Mouse (Mus musculus) CH12.LX (cell line): ENCODE results near the gene Ttll13. TPM values are rescaled to one million over a fixed set of nuclear protein-coding genes. Genes with fewer than 3 reads are reported as not detected.
A peak's percentile ranks its signal among the peaks of the same experiment; 100 is the strongest.

Experiments
- DNase-seq: peaks from one replicate; pipeline ENCODE4 v3.0.0-alpha.2; 2013; ENCODE audit errors: extremely low read depth
- H3K27ac ChIP-seq: 2 replicates; pipeline ENCODE4 v1.5.1; 2012; ENCODE audit warnings: low read depth, mild to moderate bottlenecking, control low read depth, moderate library complexity; ENCODE audit not compliant: insufficient read depth
- H3K27me3 ChIP-seq: replicated peaks from 2 replicates; pipeline ENCODE3; 2012; ENCODE audit warnings: inconsistent platforms
- H3K36me3 ChIP-seq, 2 experiments: replicated peaks in 1 of 2; 2 replicates each; pipeline versions ENCODE3 to v1.6.1; 2012; ENCODE audit warnings: inconsistent platforms in 1 of 2, low read length in 1 of 2, mild to moderate bottlenecking in 1 of 2, mixed read lengths in 1 of 2, moderate library complexity in 1 of 2; ENCODE audit not compliant: control insufficient read depth in 1 of 2, insufficient read depth in 1 of 2
- H3K4me1 ChIP-seq, 2 experiments: 2 replicates each; pipeline ENCODE4 v1.6.1; 2012; ENCODE audit warnings: inconsistent platforms in 1 of 2, moderate library complexity in 1 of 2; ENCODE audit not compliant: insufficient read depth in 2 of 2, control insufficient read depth in 1 of 2
- H3K4me2 ChIP-seq: 2 replicates; pipeline ENCODE4 v1.6.1; 2012; ENCODE audit warnings: low read depth, mild to moderate bottlenecking, control low read depth; ENCODE audit not compliant: poor library complexity, insufficient read depth, severe bottlenecking
- H3K4me3 ChIP-seq, 3 experiments: fragments of 150-350 bp in 1 of 3; sonication (generic) in 1 of 3; replicated peaks in 1 of 3; 2 replicates each; pipeline versions ENCODE3 to v1.5.1; 2011 to 2012; ENCODE audit warnings: low read depth in 2 of 3, low read length in 2 of 3, mild to moderate bottlenecking in 2 of 3, moderate library complexity in 2 of 3, control low read depth in 1 of 3, improper control_type of control experiment in 1 of 3, inconsistent platforms in 1 of 3, mixed read lengths in 1 of 3; ENCODE audit not compliant: poor library complexity in 1 of 3
- H3K79me2 ChIP-seq: replicated peaks from 2 replicates; pipeline ENCODE4 v1.6.1; 2012; ENCODE audit warnings: mild to moderate bottlenecking, moderate library complexity; ENCODE audit not compliant: control insufficient read depth, poor library complexity, insufficient read depth, severe bottlenecking; ENCODE audit errors: extremely low read depth
- H3K9ac ChIP-seq: 2 replicates; pipeline ENCODE4 v1.6.1; 2012; ENCODE audit warnings: low read depth, mild to moderate bottlenecking, control low read depth, moderate library complexity; ENCODE audit not compliant: insufficient read depth
- H3K9me3 ChIP-seq: replicated peaks from 2 replicates; pipeline ENCODE3; 2012; ENCODE audit warnings: low read length, inconsistent platforms, mixed read lengths
- CHD2 ChIP-seq: IDR thresholded peaks from 2 replicates; pipeline ENCODE4 v1.6.1; 2011; ENCODE audit warnings: low read length, improper control_type of control experiment
- CTCF ChIP-seq, 2 experiments: IDR thresholded peaks in 1 of 2; conservative IDR thresholded peaks in 1 of 2; 2 replicates each; pipeline ENCODE4 v1.5.1; 2011 to 2012; ENCODE audit warnings: low read depth in 2 of 2, low read length in 2 of 2, improper control_type of control experiment in 1 of 2, inconsistent platforms in 1 of 2, mild to moderate bottlenecking in 1 of 2, moderate library complexity in 1 of 2
- HCFC1 ChIP-seq: IDR thresholded peaks from 2 replicates; pipeline ENCODE4 v1.6.1; 2012; ENCODE audit warnings: low read depth, mild to moderate bottlenecking, inconsistent platforms, low read length, improper control_type of control experiment
- IRF4 ChIP-seq: IDR thresholded peaks from 2 replicates; pipeline ENCODE4 v1.6.1; 2014; ENCODE audit warnings: low read depth, mild to moderate bottlenecking, inconsistent platforms, low read length, improper control_type of control experiment
- JUN ChIP-seq: IDR thresholded peaks from 2 replicates; pipeline ENCODE4 v1.6.1; 2011; ENCODE audit warnings: low read depth, mild to moderate bottlenecking, low read length, improper control_type of control experiment, moderate library complexity; ENCODE audit not compliant: insufficient read depth
- MAFK ChIP-seq: IDR thresholded peaks from 2 replicates; pipeline ENCODE4 v1.6.1; 2011; ENCODE audit warnings: low read length, improper control_type of control experiment; ENCODE audit not compliant: insufficient replicate concordance
- MAX ChIP-seq: IDR thresholded peaks from 2 replicates; pipeline ENCODE4 v1.6.1; 2011; ENCODE audit warnings: low read length, improper control_type of control experiment
- MXI1 ChIP-seq: IDR thresholded peaks from 2 replicates; pipeline ENCODE4 v1.6.1; 2011; ENCODE audit warnings: mild to moderate bottlenecking, low read depth, low read length, improper control_type of control experiment
- MYC ChIP-seq: IDR thresholded peaks from 2 replicates; pipeline ENCODE4 v1.6.1; 2011; ENCODE audit warnings: low read depth, mild to moderate bottlenecking, improper control_type of control experiment, low read length
- NELFE ChIP-seq: IDR thresholded peaks from 2 replicates; pipeline ENCODE4 v1.6.1; 2011; ENCODE audit warnings: low read depth, low read length, improper control_type of control experiment
- NRF1 ChIP-seq: IDR thresholded peaks from 2 replicates; pipeline ENCODE4 v1.6.1; 2014; ENCODE audit warnings: low read depth, mild to moderate bottlenecking, inconsistent platforms, low read length, improper control_type of control experiment, moderate library complexity
- POLR2A ChIP-seq: IDR thresholded peaks from 2 replicates; pipeline ENCODE4 v1.6.1; 2011; ENCODE audit warnings: low read depth, mild to moderate bottlenecking, improper control_type of control experiment, low read length
- POLR2AphosphoS2 ChIP-seq: IDR thresholded peaks from 2 replicates; pipeline ENCODE4 v1.6.1; 2011; ENCODE audit warnings: low read depth, low read length, improper control_type of control experiment
- SIN3A ChIP-seq: IDR thresholded peaks from 2 replicates; pipeline ENCODE4 v1.6.1; 2012; ENCODE audit warnings: low read length, improper control_type of control experiment, inconsistent platforms
- SMC3 ChIP-seq: IDR thresholded peaks from 2 replicates; pipeline ENCODE4 v1.6.1; 2011; ENCODE audit warnings: low read depth, low read length, improper control_type of control experiment
- TCF12 ChIP-seq: IDR thresholded peaks from 2 replicates; pipeline ENCODE4 v1.6.1; 2014; ENCODE audit warnings: low read depth, mild to moderate bottlenecking, inconsistent platforms, low read length, improper control_type of control experiment
- UBTF ChIP-seq: IDR thresholded peaks from 2 replicates; pipeline ENCODE4 v1.6.1; 2012; ENCODE audit warnings: low read depth, mild to moderate bottlenecking, inconsistent platforms, low read length, improper control_type of control experiment, moderate library complexity
- USF2 ChIP-seq: conservative IDR thresholded peaks from 2 replicates; pipeline ENCODE4 v1.6.1; 2011; ENCODE audit warnings: low read depth, low read length, improper control_type of control experiment
- dilution Hi-C: fragments of 300-500 bp; cut with MboI; formaldehyde crosslinking; loops from 2 replicates; pipeline ENCODE4 v1.14.3; 2020; ENCODE audit warnings: low sequenced_read_pairs; ENCODE audit not compliant: extremely low pct_unique_long_range_greater_than_20kb, extremely low pct_ligation_motif_present
- in situ Hi-C: fragments of 300-500 bp; cut with MboI; formaldehyde crosslinking; loops from 3 replicates; pipeline ENCODE4 v1.14.3; 2019; ENCODE audit warnings: low sequenced_read_pairs, low pct_ligation_motif_present, low pct_unique_long_range_greater_than_20kb, mixed read lengths
- polyA plus RNA-seq: library from polyadenylated mRNA; unstranded; fragments of >175 nt; gene quantifications from 2 replicates; pipeline ENCODE4 v1.2.1, GENCODE M21; 2012; ENCODE audit warnings: low read depth; ENCODE audit not compliant: insufficient read length
- total RNA-seq, 2 experiments: library from RNA; depleted of rRNA; stranded (reverse); fragments of 300-350 nt in 1 of 2; fragments of >200 nt in 1 of 2; gene quantifications; 2 replicates each; pipeline ENCODE4 v1.2.3; 2012 to 2014

The Ttll13 gene
- total and polyA plus RNA-seq, 3 experiments, result 0.59 TPM; not detected in 2

DNA sequence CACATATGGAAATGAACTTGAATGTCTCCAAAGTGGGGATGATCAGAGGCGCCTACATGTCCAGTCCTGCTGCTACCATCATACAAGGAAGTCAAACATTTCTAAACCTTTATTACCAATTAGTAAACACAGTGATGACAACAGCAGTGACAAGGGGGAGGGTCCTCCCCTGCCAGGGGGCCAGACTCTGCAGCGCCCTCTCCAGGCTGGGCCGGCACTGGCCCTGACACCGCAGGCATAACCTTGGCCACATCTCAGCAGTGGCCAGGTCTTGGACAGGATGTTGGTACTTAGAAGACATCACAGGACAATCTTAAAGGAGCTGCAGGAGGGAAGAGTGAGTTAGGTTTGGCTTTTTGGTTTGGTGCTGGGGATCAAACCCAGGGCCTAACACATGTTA is 19.1 kb upstream of the Ttll13 start:
- in situ Hi-C loops, result no loop called here
- H3K27ac ChIP-seq, result no peak overlapping the region
- no peak overlapping the region for H3K4me3 ChIP-seq
- no peaks in the 10 kb centered on the region for H3K27me3 ChIP-seq
- peaks cover 3% of the 10 kb centered on the region; the same call in 1 of the 2 replicates for H3K79me2 ChIP-seq
- H3K36me3 ChIP-seq, result peaks cover 51 to 55% of the 10 kb centered on the region in 2 experiments
- peak in 1 of 2 experiments; percentile 34; a peak in 1 of 4 replicates for TF ChIP-seq CTCF (conservative IDR thresholded peaks at IDR 0.05 in 1 of 2, IDR thresholded peaks at IDR 0.05 in 1 of 2; ENCODE audit: low read depth in 2 of 2, low read length in 2 of 2)
- TF ChIP-seq UBTF, result no peak
- TF ChIP-seq, all 38 proteins: peak for 1
- no peak for DNase-seq
- Histone ChIP-seq H3K4me2 (no peak overlapping the region), H3K9ac (no peak overlapping the region), H3K9me3 (no peaks in the 10 kb centered on the region), H3K4me1 (peaks cover 16 to 23% of the 10 kb centered on the region in 2 experiments; a peak in 3 of 4 replicates)
- dilution Hi-C loops, result no loop called here

DNA sequence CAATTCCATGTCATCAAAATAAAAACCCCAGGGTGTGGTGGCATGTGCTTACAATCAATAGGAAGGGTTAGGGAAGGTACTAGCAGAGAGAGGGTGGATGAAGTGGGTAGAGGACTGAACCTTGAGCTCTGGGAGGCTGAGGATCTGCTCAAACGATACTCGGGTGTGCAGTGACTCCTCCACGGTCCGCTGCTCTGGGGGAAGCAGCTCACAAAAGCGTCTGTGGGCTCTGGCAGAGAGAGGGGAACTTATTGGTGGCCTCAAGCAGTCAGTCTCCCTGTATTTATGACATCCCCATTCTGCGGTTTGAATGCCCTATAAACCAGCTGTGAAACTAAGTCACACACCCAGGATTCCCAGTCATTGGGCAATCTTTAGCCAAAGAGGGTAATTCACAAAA is 16.0 kb upstream of the Ttll13 start:
- Histone ChIP-seq H3K27me3 (no peaks in the 10 kb centered on the region), H3K4me2 (0 out of 2 replicates have a peak overlapping the region, but pooled peaks have one; percentile 90), H3K9me3 (no peaks in the 10 kb centered on the region), H3K79me2 (peaks cover 5% of the 10 kb centered on the region; the same call in 1 of the 2 replicates), H3K4me3 (no peak overlapping the region), H3K36me3 (peaks cover 25 to 32% of the 10 kb centered on the region in 2 experiments), H3K9ac (no peak overlapping the region), H3K27ac (no peak overlapping the region), H3K4me1 (peaks cover 16 to 33% of the 10 kb centered on the region in 2 experiments; a peak in 3 of 4 replicates)
- no peak for DNase-seq
- in situ Hi-C loops, result no loop called here
- TF ChIP-seq NRF1, result no peak
- TF ChIP-seq CTCF (conservative IDR thresholded peaks at IDR 0.05 in 1 of 2, IDR thresholded peaks at IDR 0.05 in 1 of 2; ENCODE audit: low read depth in 2 of 2, low read length in 2 of 2), result no peak
- TF ChIP-seq MAFK, result no peak
- TF ChIP-seq POLR2A, result no peak
- TF ChIP-seq IRF4, result no peak
- no peak for TF ChIP-seq UBTF
- TF ChIP-seq MAX, result no peak
- no peak for TF ChIP-seq NELFE
- TF ChIP-seq JUN, result no peak
- TF ChIP-seq USF2, result no peak
- no peak for TF ChIP-seq SMC3
- TF ChIP-seq POLR2AphosphoS2, result no peak
- no peak for TF ChIP-seq CHD2
- no peak for TF ChIP-seq HCFC1
- TF ChIP-seq MXI1, result no peak
- no peak for TF ChIP-seq SIN3A
- TF ChIP-seq MYC, result no peak
- TF ChIP-seq TCF12, result no peak
- dilution Hi-C loops, result no loop called here
